7 mouse cellular contexts compared by ENCODE assay signal in the genomic region with DNA sequence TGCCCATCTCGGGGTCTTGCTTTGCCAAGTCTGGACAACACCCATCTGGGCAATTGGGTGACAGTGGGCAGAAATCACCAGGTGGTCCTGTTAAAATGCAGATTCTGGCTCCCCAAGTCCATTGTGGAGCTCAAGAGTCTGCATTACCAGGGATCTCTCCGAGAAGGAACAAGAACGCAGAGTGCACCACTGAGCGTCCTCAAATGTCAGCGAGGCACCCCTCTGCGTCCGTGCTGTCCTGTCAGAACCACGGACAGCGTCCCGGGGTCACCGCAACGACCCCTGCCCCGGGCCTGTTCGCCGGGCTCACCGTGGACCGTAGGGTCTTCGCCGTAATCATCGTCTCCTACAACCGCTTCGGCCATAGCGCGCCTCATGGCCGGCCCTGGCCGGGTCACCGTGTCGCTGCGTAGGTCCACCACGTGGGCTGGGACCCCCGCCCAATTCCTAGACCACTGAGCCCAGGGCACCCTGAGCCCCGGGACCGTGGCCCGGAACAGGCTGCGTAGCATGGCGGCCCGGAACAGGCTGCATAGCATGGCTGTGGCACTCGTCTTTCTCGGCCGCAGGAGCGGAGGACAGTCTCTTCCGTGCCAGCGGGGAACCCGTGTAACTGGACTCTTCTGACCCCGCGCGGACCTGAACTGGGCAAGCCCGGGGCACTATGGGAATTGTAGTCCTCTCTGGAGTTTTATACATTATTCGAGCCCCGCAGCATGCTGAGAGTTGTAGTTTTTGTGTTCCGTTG. TPM values are rescaled to one million over a fixed set of nuclear protein-coding genes. Genes with fewer than 3 reads are reported as not detected.
DNase-seq lines count a peak whose midpoint lies in the region; ATAC-seq and TF ChIP-seq lines count a peak whose summit lies in the region.

Gene Tha1, minus strand, starts transcription at position 621 of the 748 bp plus-strand sequence.

- H3K4me3 ChIP-seq in spleen, adult 2 months (ENCODE audit: extremely low read depth, insufficient read depth, insufficient read length): peak within 1 kb of the TSS; percentile 69

- peak within 1 kb of the TSS; percentile 92 for H3K27ac ChIP-seq in spleen, adult 2 months (ENCODE audit: insufficient read depth, low read length)

- no peaks in the 10 kb centered on the region for H3K36me3 ChIP-seq in spleen, adult 2 months (ENCODE audit: control insufficient read depth, insufficient read depth, low read length)

- H3K4me1 ChIP-seq in spleen, adult 2 months (ENCODE audit: control insufficient read depth, insufficient read depth, insufficient read length): peaks cover 26% of the 10 kb centered on the region; the same call in 1 of the 2 replicates

- H3K27me3 ChIP-seq in spleen, adult 2 months (ENCODE audit: control insufficient read depth, insufficient read depth, low read length): no peaks in the 10 kb centered on the region

- DNase-seq in adrenal gland, postnatal 25 days: peak; percentile 84
- peak; percentile 73 for DNase-seq in embryo, embryonic 11.5 days (ENCODE audit: low read depth, low spot score)
- peak; percentile 98 for DNase-seq in heart, adult 11 months
- peak; percentile 82 for DNase-seq in kidney, adult 11 months
- DNase-seq in left cerebral cortex, postnatal 36 days (ENCODE audit: low spot score in 2 of 2): peak; percentile 73 to 79
- peak in 1 of 2 experiments; percentile 51 for DNase-seq in spleen, adult 2 months (ENCODE audit: low read depth in 1 of 2, low spot score in 2 of 2)

- peak; percentile 28 for ATAC-seq in megakaryocyte-erythroid progenitor cell, adult 5-6 weeks (replicated peaks; ENCODE audit: low FRiP score, low TSS enrichment, poor library complexity, severe bottlenecking)

- peak; percentile 22; the same call in 1 of the 2 replicates for TF ChIP-seq POLR2A in spleen, adult 2 months (IDR thresholded peaks at IDR 0.05; ENCODE audit: low read depth, low read length)

- no peak for TF ChIP-seq CTCF in spleen, adult 2 months (IDR thresholded peaks at IDR 0.05; ENCODE audit: extremely low read depth, insufficient read depth, insufficient read length, insufficient replicate concordance)

- 3% methylated on average over 51 of the region's 51 CpGs for WGBS in spleen, adult 2 months

- intact Hi-C loops in left cerebral cortex, postnatal 36 days (cut with DNase I): loop anchor here (5.0 to 10.0 kb wide), 3 partner anchors 114 to 352 kb away; partner anchors contain the start of gene Pgs1

RNA-seq across cellular contexts. Expression of gene Tha1, which starts in this region (rescaled TPM):
- total RNA-seq in adrenal gland, postnatal 25 days (2021): 14.8 and 16.7 TPM in 2 replicates
- total RNA-seq in left cerebral cortex, postnatal 36 days (2021): 1 to 10 TPM; 3.4 to 7.2 TPM
- 1.8 and 4.9 TPM in 2 replicates for total RNA-seq in megakaryocyte-erythroid progenitor cell, adult 5-6 weeks (2014; fragmentation: Nextera tagmentation)
- total RNA-seq in megakaryocyte-erythroid progenitor cell, adult 5-6 weeks (2017): 2.8 and 3.8 TPM in 2 replicates
- 15.4 and 16.2 TPM in 2 replicates for polyA plus RNA-seq in spleen, adult 2 months (2012; rRNA removed)
